ENCODE assay signal across 12 mouse cellular contexts in the genomic region with DNA sequence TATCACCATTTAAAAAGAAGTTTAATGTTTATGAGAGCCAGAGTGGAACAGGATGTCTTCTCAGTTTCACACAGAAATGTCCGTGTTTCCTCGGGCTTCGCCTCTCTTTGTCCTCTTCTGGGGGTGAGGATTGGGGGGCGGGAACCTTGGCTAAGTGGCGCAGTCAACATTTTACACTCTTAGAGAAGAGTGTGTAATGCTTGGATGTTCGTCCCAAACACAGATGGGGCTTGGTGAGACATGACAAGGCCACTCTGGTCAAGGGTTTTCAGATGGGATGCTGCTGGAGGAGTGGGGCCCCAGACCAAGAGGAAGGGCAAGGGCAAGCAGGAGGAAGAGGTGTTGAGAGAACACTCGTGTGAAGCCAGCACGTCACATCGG.
DNase-seq lines count a peak whose midpoint lies in the region; ATAC-seq and TF ChIP-seq lines count a peak whose summit lies in the region.
"Had no signal": no experiment of that assay in that cellular context is flagged by ENCODE, and none has a peak within 500 bp of the region (broad histone marks: within the 10 kb centered on the region; RNA-seq: fewer than 3 reads in every experiment).

No protein-coding gene starts in this region.

- H3K27me3 ChIP-seq in embryonic facial prominence, embryonic 14.5 days (replicated peaks; ENCODE audit: control insufficient read depth, insufficient read depth, low read length): no peaks in the 10 kb centered on the region
- H3K27me3 ChIP-seq in embryonic facial prominence, embryonic 10.5 days (replicated peaks; ENCODE audit: low read depth, poor library complexity, severe bottlenecking): no peaks in the 10 kb centered on the region
- H3K27me3 ChIP-seq in heart, postnatal 0 days (ENCODE audit: control insufficient read depth, insufficient read depth, low read length): no peaks in the 10 kb centered on the region
- no peaks in the 10 kb centered on the region for H3K27me3 ChIP-seq in kidney, postnatal 0 days (ENCODE audit: insufficient read depth, low read length)
- H3K27me3 ChIP-seq: liver, embryonic 12.5 days; midbrain, embryonic 15.5 days; neural tube, embryonic 12.5 days had no signal

- no peak for DNase-seq in embryonic facial prominence, embryonic 14.5 days (ENCODE audit: low spot score)
- no peak for DNase-seq in embryonic facial prominence, embryonic 10.5 days (ENCODE audit: low spot score)
- no peak for DNase-seq in heart, postnatal 0 days (ENCODE audit: low spot score)
- no peak for DNase-seq in heart, adult 18-20 months
- no peak for DNase-seq in kidney, postnatal 0 days (ENCODE audit: low spot score)
- no peak for DNase-seq in kidney, postnatal 25 days
- DNase-seq in lung, postnatal 4 days: peak; percentile 9 to 37
- no peak for DNase-seq in embryo, embryonic 9.5 days (ENCODE audit: extremely low spot score)

- no peak for TF ChIP-seq EP300 in heart, postnatal 0 days (IDR thresholded peaks at IDR 0.05; ENCODE audit: low read depth)

- no peaks in the 10 kb centered on the region for H3K36me3 ChIP-seq in embryonic facial prominence, embryonic 14.5 days (ENCODE audit: control insufficient read depth, insufficient read depth, low read length)
- no peaks in the 10 kb centered on the region for H3K36me3 ChIP-seq in embryonic facial prominence, embryonic 10.5 days (replicated peaks)
- H3K36me3 ChIP-seq in heart, postnatal 0 days (replicated peaks; ENCODE audit: control insufficient read depth, insufficient read depth, low read length): no peaks in the 10 kb centered on the region
- no peaks in the 10 kb centered on the region for H3K36me3 ChIP-seq in kidney, postnatal 0 days (ENCODE audit: insufficient read depth, low read length)
- H3K36me3 ChIP-seq: liver, embryonic 12.5 days; midbrain, embryonic 15.5 days; neural tube, embryonic 12.5 days had no signal

- H3K4me1 ChIP-seq in embryonic facial prominence, embryonic 14.5 days (ENCODE audit: control insufficient read depth, insufficient read depth, low read length): peaks cover 9% of the 10 kb centered on the region; the same call in 1 of the 2 replicates
- no peaks in the 10 kb centered on the region for H3K4me1 ChIP-seq in embryonic facial prominence, embryonic 10.5 days
- peaks cover 10% of the 10 kb centered on the region; the same call in 1 of the 2 replicates for H3K4me1 ChIP-seq in heart, postnatal 0 days (ENCODE audit: control insufficient read depth, insufficient read depth)
- H3K4me1 ChIP-seq in kidney, postnatal 0 days (replicated peaks; ENCODE audit: insufficient read depth, low read length): no peaks in the 10 kb centered on the region
- H3K4me1 ChIP-seq: liver, embryonic 12.5 days; midbrain, embryonic 15.5 days; neural tube, embryonic 12.5 days had no signal

- WGBS in embryonic facial prominence, embryonic 14.5 days: 69% methylated on average over 9 of the region's 9 CpGs
- 89% methylated on average over 9 of the region's 9 CpGs for WGBS in embryonic facial prominence, embryonic 10.5 days
- 63% methylated on average over 9 of the region's 9 CpGs for WGBS in heart, postnatal 0 days
- 70% methylated on average over 9 of the region's 9 CpGs for WGBS in kidney, postnatal 0 days

- ATAC-seq in embryonic facial prominence, embryonic 14.5 days (ENCODE audit: low read depth): no peak
- ATAC-seq in heart, postnatal 0 days (ENCODE audit: insufficient read depth, low read depth): no peak
- ATAC-seq in kidney, postnatal 0 days (replicated peaks; ENCODE audit: low FRiP score, low read depth): no peak
- ATAC-seq: activated CD4-positive, CD25-positive, alpha-beta regulatory T cell, adult 4 months; liver, embryonic 12.5 days had no signal

- H3K4me3 ChIP-seq in embryonic facial prominence, embryonic 14.5 days (ENCODE audit: low read depth, low read length): no peak overlapping the region
- H3K4me3 ChIP-seq in embryonic facial prominence, embryonic 10.5 days: no peak overlapping the region
- H3K4me3 ChIP-seq in heart, postnatal 0 days (ENCODE audit: low read depth, low read length): no peak overlapping the region
- H3K4me3 ChIP-seq in kidney, postnatal 0 days (replicated peaks; ENCODE audit: low read depth, low read length): no peak overlapping the region
- H3K4me3 ChIP-seq: liver, embryonic 12.5 days; midbrain, embryonic 15.5 days; neural tube, embryonic 12.5 days had no signal

- peak overlapping the region; percentile 65; the same call in 1 of the 2 replicates for H3K27ac ChIP-seq in embryonic facial prominence, embryonic 14.5 days (replicated peaks; ENCODE audit: low read depth, low read length)
- no peak overlapping the region for H3K27ac ChIP-seq in embryonic facial prominence, embryonic 10.5 days (replicated peaks)
- H3K27ac ChIP-seq in heart, postnatal 0 days (ENCODE audit: low read depth): peak overlapping the region; percentile 65
- peak overlapping the region; percentile 42; the same call in 1 of the 2 replicates for H3K27ac ChIP-seq in kidney, postnatal 0 days
- H3K27ac ChIP-seq: liver, embryonic 12.5 days; midbrain, embryonic 15.5 days; neural tube, embryonic 12.5 days had no signal

- no peaks in the 10 kb centered on the region for H3K9me3 ChIP-seq in embryonic facial prominence, embryonic 14.5 days (ENCODE audit: control insufficient read depth, low read length)
- no peaks in the 10 kb centered on the region for H3K9me3 ChIP-seq in embryonic facial prominence, embryonic 10.5 days
- H3K9me3 ChIP-seq in heart, postnatal 0 days (replicated peaks; ENCODE audit: control insufficient read depth, low read length): no peaks in the 10 kb centered on the region
- H3K9me3 ChIP-seq in kidney, postnatal 0 days (replicated peaks; ENCODE audit: low read length): no peaks in the 10 kb centered on the region
- H3K9me3 ChIP-seq: liver, embryonic 12.5 days; midbrain, embryonic 15.5 days; neural tube, embryonic 12.5 days had no signal

- no peak overlapping the region for H3K9ac ChIP-seq in embryonic facial prominence, embryonic 14.5 days (ENCODE audit: low read depth, low read length)
- no peak overlapping the region for H3K9ac ChIP-seq in heart, postnatal 0 days (replicated peaks; ENCODE audit: low read depth, low read length)
- H3K9ac ChIP-seq in kidney, postnatal 0 days (ENCODE audit: low read depth, low read length): no peak overlapping the region
- H3K9ac ChIP-seq: liver, embryonic 12.5 days; midbrain, embryonic 15.5 days; neural tube, embryonic 12.5 days had no signal

- TF ChIP-seq CTCF in heart, postnatal 0 days (IDR thresholded peaks at IDR 0.05; ENCODE audit: low read depth): no peak
- no peak for TF ChIP-seq CTCF in kidney, postnatal 0 days (IDR thresholded peaks at IDR 0.05; ENCODE audit: low read depth)

- H3K4me2 ChIP-seq in embryonic facial prominence, embryonic 14.5 days (ENCODE audit: low read depth, low read length): no peak overlapping the region
- H3K4me2 ChIP-seq in heart, postnatal 0 days (ENCODE audit: low read depth, low read length): no peak overlapping the region
- H3K4me2 ChIP-seq in kidney, postnatal 0 days (ENCODE audit: low read length): no peak overlapping the region
- H3K4me2 ChIP-seq: liver, embryonic 12.5 days; midbrain, embryonic 15.5 days had no signal

Comparison
In these comparisons a context has a peak if more than half of its experiments do, and no peak if none do; other contexts are left out.
1. DNase-seq: peak in lung, postnatal 4 days (2 of 2); none in embryonic facial prominence, embryonic 14.5 days (single experiment), embryonic facial prominence, embryonic 10.5 days (single experiment), heart, postnatal 0 days (single experiment), heart, adult 18-20 months (0 of 2), kidney, postnatal 0 days (single experiment), kidney, postnatal 25 days (0 of 2) and embryo, embryonic 9.5 days (single experiment).